Mouse (Mus musculus) embryonic stem cell, embryonic (primary cell): ENCODE results near the gene Tfam.

Source experiments
- CTCF ChIA-PET, 4 experiments: fragments of 300-600 bp in 2 of 4; fragments of 350-600 bp in 2 of 4; sonication (Branson Sonifier 250); formaldehyde crosslinking; loops; one replicate each; lab custom pipeline; 2022; ENCODE audit warnings: inconsistent platforms in 2 of 4; lab: Charles Lee
- POLR2A ChIA-PET, 4 experiments: fragments of 300-600 bp in 2 of 4; fragments of 350-600 bp in 2 of 4; sonication (Branson Sonifier 250); formaldehyde crosslinking; loops; one replicate each; lab custom pipeline; 2022; ENCODE audit warnings: antibody characterized with exemption in 4 of 4, inconsistent platforms in 1 of 4; lab: Charles Lee

Tfam gene

GRCm38 (mm10) chr10:71246956-71247355 lies 8.9 kb upstream of the Tfam start:
- POLR2A ChIA-PET, result interaction anchor here in 1 of 4 experiments (0.7 to 1.7 kb wide), 4 partner anchors 14 to 522 kb away, joined by 3 to 6 read pairs (median 4); no protein-coding TSS in a partner anchor
- CTCF ChIA-PET, result interaction anchor here in 1 of 4 experiments (1.2 kb wide), 1 partner anchor 22 kb away, joined by 3 read pairs; no protein-coding TSS in a partner anchor

- CTCF ChIA-PET, result interaction anchor here in 2 of 4 experiments (0.9 to 1.0 kb wide), 2 partner anchors 13 kb away, joined by 3 read pairs; no protein-coding TSS in a partner anchor
- POLR2A ChIA-PET, result interaction anchor here in 2 of 4 experiments (0.6 to 2.1 kb wide), 6 partner anchors 13 to 297 kb away, joined by 3 to 10 read pairs (median 3); partner anchors contain the start of gene Ipmk (in 1 of the 2)
These were observed 1.5 kb upstream of the Tfam start for GRCm38 (mm10) chr10:71239479-71240120.

GRCm38 (mm10) chr10:71237516-71238239 lies 402 bp downstream of the Tfam start:
- POLR2A ChIA-PET, result interaction anchor here in 2 of 4 experiments (0.6 to 3.5 kb wide), 5 partner anchors 11 to 110 kb away, joined by 3 to 19 read pairs (median 3); partner anchors contain the start of gene Ipmk (in 1 of the 2)
- CTCF ChIA-PET, result interaction anchor here in 1 of 4 experiments (3.2 kb wide), 1 partner anchor 12 kb away, joined by 15 read pairs; no protein-coding TSS in a partner anchor

- ChIA-PET POLR2A (interaction anchor here in 1 of 4 experiments (1.3 to 3.5 kb wide), 3 partner anchors 8 to 113 kb away, joined by 5 to 19 read pairs (median 8); partner anchors contain the start of gene Ipmk), CTCF (interaction anchor here in 2 of 4 experiments (0.6 to 2.3 kb wide), 3 partner anchors 8 to 148 kb away, joined by 3 to 11 read pairs (median 6); no protein-coding TSS in a partner anchor)
These were observed 4.0 kb downstream of the Tfam start for GRCm38 (mm10) chr10:71234071-71234470.

- ChIA-PET POLR2A (interaction anchor here in 3 of 4 experiments (0.6 to 2.5 kb wide), 20 partner anchors 8 to 259 kb away, joined by 3 to 19 read pairs (median 4); partner anchors contain the start of genes Ipmk (in 1 of the 3), Tfam (in 1 of the 3) and Ube2d1 (in 1 of the 3)), CTCF (interaction anchor here (0.6 to 1.9 kb wide), 63 partner anchors 8 to 1090 kb away, joined by 3 to 21 read pairs (median 3); partner anchors contain the start of gene Ipmk (in 1 of the 4))
These were observed 12.2 kb downstream of the Tfam start for GRCm38 (mm10) chr10:71225894-71226293.

GRCm38 (mm10) chr10:71223101-71223500 lies 15.0 kb downstream of the Tfam start:
- ChIA-PET CTCF (interaction anchor here in 1 of 4 experiments (0.6 kb wide), 1 partner anchor 176 kb away, joined by 5 read pairs; no protein-coding TSS in a partner anchor), POLR2A (interaction anchor here in 2 of 4 experiments (0.6 to 1.9 kb wide), 4 partner anchors 10 to 118 kb away, joined by 3 to 8 read pairs (median 4); no protein-coding TSS in a partner anchor)

GRCm38 (mm10) chr10:71222639-71223038 lies 15.4 kb downstream of the Tfam start:
- POLR2A ChIA-PET, result interaction anchor here in 2 of 4 experiments (0.9 to 1.9 kb wide), 3 partner anchors 11 to 117 kb away, joined by 4 to 8 read pairs (median 5); no protein-coding TSS in a partner anchor
- CTCF ChIA-PET, result no interaction called here

- CTCF ChIA-PET, result interaction anchor here (0.6 to 2.4 kb wide), 39 partner anchors 8 to 1766 kb away, joined by 3 to 21 read pairs (median 4); partner anchors contain the start of genes Bicc1 (in 1 of the 4) and Slc16a9 (in 1 of the 4)
- POLR2A ChIA-PET, result interaction anchor here in 3 of 4 experiments (0.6 to 2.3 kb wide), 11 partner anchors 8 to 974 kb away, joined by 3 to 9 read pairs (median 4); partner anchors contain the start of genes Bicc1 (in 1 of the 3) and Slc16a9 (in 1 of the 3)
These were observed 19.7 kb downstream of the Tfam start for GRCm38 (mm10) chr10:71218228-71218892.

- ChIA-PET POLR2A (interaction anchor here in 1 of 4 experiments (1.6 to 2.3 kb wide), 2 partner anchors 8 to 10 kb away, joined by 7 to 9 read pairs; no protein-coding TSS in a partner anchor), CTCF (interaction anchor here in 3 of 4 experiments (0.7 to 2.4 kb wide), 3 partner anchors 10 to 912 kb away, joined by 4 to 21 read pairs (median 13); no protein-coding TSS in a partner anchor)
These were observed 22.1 kb downstream of the Tfam start for GRCm38 (mm10) chr10:71215996-71216395.

- CTCF ChIA-PET, result interaction anchor here in 3 of 4 experiments (0.7 to 1.5 kb wide), 3 partner anchors 24 to 30 kb away, joined by 3 to 5 read pairs (median 4); no protein-coding TSS in a partner anchor
- POLR2A ChIA-PET, result interaction anchor here in 1 of 4 experiments (1.1 kb wide), 1 partner anchor 51 kb away, joined by 4 read pairs; no protein-coding TSS in a partner anchor
These were observed 36.6 kb downstream of the Tfam start for GRCm38 (mm10) chr10:71201512-71201911.

- CTCF ChIA-PET, result interaction anchor here in 2 of 4 experiments (0.8 to 1.5 kb wide), 2 partner anchors 25 kb away, joined by 3 to 5 read pairs; no protein-coding TSS in a partner anchor
These were observed 37.1 kb downstream of the Tfam start for GRCm38 (mm10) chr10:71200964-71201363.

GRCm38 (mm10) chr10:71198676-71199075 lies 39.4 kb downstream of the Tfam start:
- ChIA-PET CTCF (interaction anchor here in 1 of 4 experiments (0.5 kb wide), 1 partner anchor 338 kb away, joined by 6 read pairs; no protein-coding TSS in a partner anchor), POLR2A (no interaction called here)

More at GRCm38 (mm10) chr10:71200964-71201363, 37.1 kb downstream of the Tfam start:
- POLR2A ChIA-PET, result interaction anchor here in 1 of 4 experiments (1.1 kb wide), 1 partner anchor 51 kb away, joined by 4 read pairs; no protein-coding TSS in a partner anchor

GRCm38 (mm10) chr10:71197036-71197785 lies 40.9 kb downstream of the Tfam start:
- POLR2A ChIA-PET, result interaction anchor here in 1 of 4 experiments (0.6 kb wide), 1 partner anchor 1481 kb away, joined by 3 read pairs; no protein-coding TSS in a partner anchor
- CTCF ChIA-PET, result interaction anchor here in 3 of 4 experiments (0.5 to 2.0 kb wide), 4 partner anchors 10 to 129 kb away, joined by 3 to 6 read pairs (median 4); no protein-coding TSS in a partner anchor

GRCm38 (mm10) chr10:71195501-71195900 lies 42.6 kb downstream of the Tfam start:
- ChIA-PET CTCF (interaction anchor here in 1 of 4 experiments (0.6 kb wide), 1 partner anchor 22 kb away, joined by 5 read pairs; no protein-coding TSS in a partner anchor), POLR2A (interaction anchor here in 1 of 4 experiments (0.9 kb wide), 1 partner anchor 22 kb away, joined by 3 read pairs; no protein-coding TSS in a partner anchor)

GRCm38 (mm10) chr10:71194713-71195112 lies 43.4 kb downstream of the Tfam start:
- POLR2A ChIA-PET, result no interaction called here
- CTCF ChIA-PET, result interaction anchor here in 1 of 4 experiments (0.9 kb wide), 1 partner anchor 23 kb away, joined by 3 read pairs; no protein-coding TSS in a partner anchor

GRCm38 (mm10) chr10:71193319-71193718 lies 44.8 kb downstream of the Tfam start:
- CTCF ChIA-PET, result no interaction called here
- POLR2A ChIA-PET, result interaction anchor here in 1 of 4 experiments (0.6 kb wide), 1 partner anchor 81 kb away, joined by 3 read pairs; no protein-coding TSS in a partner anchor
